Mouse (Mus musculus): ENCODE results near the gene Tmem170b.

The Tmem170b gene

DNA sequence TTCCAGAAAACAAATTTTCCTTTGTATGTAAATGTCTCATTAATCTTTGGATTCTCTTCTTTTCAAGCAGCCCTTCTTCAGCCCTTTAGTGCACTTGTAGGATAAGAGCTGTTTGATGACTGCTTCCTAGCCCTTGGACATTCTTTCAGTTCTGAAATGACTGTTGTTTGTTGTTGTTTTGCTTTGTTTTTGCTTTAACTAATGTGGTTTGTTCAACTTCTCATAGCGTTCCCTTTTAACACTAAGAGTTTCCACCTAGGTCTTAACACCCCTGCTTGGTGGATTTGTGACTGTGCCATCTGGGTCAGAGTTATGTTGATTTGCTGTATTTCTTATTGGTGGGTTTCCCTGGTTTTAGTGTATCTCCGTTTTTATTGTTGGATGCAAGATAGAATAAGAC, 8.8 kb downstream of the Tmem170b start:
- no peak for DNase-seq (ENCODE audit: low read depth, low spot score)

DNA sequence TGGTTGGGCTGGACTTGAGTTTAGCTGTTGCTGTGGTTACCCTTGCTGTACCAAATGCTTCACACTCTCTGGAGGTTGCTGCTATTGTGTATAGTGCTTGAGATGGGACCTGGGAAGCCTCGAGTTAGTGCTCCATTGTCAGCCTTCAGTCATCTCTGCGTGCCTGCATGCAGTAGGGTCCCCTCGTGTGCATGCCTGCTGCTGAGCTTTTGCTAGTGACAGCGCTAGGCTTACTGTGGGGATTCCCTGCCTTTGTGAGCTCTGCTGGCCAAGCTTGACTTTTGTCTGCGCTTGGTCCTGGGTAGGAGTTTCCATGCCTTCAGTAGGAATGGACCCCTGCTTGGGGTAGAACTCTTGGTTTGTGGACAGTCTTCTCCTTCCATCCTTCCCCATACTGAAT, 9.3 kb downstream of the Tmem170b start:
- no peak for DNase-seq (ENCODE audit: low read depth, low spot score)

DNA sequence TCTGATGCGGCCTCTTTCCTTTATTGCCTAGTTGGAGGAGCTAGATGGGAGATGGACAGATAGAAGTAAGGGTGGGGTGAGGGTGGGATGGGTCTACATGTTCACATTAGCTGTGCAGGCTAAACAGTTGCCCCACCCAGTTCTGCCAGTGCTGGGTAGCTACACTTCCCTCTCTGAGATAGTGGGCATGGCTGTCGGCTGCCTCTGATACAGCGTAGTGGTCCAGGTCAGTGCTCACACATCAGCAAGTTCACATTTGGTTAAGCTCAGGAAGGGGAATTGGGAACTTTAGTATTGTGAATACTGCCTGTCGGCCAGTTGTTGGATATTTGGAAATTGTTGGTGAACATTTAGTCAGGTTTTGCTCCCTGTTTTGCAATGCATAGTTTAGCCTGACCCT, 13.8 kb downstream of the Tmem170b start:
- no peak for DNase-seq (ENCODE audit: low read depth, low spot score)

DNA sequence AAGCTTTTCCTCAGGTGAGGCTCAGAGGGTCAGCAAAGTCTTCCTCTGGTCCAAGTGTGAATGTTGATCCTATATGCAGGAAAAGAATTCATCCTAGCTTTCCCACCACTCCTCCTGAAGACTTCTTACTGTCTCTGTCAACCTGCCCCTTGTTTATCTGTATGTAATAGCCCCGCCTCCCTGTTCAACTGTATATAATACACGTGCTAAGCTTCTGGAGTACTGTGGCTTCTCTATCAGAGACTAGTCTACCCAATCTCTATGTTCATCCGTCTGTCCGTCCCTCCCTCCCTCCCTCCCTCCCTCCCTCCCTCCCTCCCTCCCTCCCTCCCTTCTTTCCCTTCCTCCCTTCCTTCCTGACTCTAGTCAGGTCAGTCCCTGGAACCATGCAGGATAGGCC, 14.4 kb downstream of the Tmem170b start:
- no peak for DNase-seq (ENCODE audit: low read depth, low spot score)

DNA sequence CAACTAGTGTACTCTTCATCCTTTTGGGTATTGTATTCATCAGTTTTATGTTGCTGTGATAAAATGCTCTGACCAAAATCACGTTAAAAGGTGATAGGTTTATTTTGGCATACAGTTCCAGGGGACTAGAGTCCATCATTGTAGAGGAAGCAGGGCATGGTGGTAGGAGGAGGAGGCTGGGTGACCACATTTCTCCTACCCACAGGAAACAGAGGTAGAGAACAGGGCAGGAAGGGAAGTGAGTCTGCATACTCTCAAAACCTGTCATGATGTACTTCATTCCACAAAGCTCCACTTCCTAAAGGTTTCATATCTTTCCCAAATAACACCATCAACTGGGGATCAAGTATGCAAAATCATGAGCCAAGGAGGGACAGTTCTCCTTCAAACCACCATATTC, 18.4 kb downstream of the Tmem170b start:
- no peak for DNase-seq (ENCODE audit: low read depth, low spot score)

DNA sequence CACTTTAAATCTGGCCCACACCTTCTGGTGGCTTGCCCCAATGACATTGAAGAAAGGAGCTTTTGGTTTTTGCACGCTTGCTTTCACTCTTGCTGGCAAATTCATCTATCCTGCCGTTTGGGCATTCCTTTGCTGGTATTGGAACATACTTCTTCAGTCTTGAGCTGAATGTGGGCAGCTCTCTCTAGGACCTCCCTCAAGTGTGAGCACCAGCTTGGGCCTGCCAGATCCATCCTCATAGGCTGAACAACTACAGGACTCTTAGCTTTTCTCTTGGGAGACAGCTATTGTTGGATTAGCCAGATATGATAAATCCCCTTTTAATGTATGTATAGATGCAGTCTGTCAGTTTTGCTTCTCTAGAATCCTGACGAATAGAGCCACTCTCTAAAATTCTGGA, 19.5 kb downstream of the Tmem170b start:
- DNase-seq (ENCODE audit: low read depth, low spot score) = no peak

DNA sequence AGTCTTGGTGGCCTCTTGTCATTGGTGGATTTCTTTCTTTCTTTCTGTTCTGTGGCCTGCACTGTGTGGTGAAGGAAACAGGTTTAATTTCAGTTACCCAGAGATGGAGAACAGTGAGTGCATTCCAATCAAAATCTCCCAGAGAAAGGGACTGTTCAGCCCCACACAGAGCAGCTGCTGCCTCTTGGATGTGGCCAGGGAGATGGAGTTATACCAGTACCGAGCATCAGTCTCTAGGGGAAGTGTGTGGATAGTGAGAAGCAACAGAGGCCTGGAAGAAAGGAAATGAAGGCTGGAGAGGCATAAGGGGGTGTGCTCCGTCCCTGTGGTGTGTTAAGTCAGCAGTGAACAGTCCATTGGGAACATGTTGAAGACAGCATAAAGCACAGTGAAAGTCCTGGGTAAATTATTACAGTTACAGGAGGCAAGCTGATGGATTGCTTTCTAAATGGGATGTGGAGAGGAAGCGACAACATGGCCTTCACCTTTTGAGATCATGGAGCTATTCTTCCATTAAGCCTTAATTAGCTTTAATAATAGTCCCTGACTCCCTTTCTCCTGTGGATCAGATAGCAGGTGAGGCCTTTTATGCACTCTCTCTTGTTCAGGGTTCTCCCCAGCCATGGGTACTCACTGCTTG, 21.7 kb downstream of the Tmem170b start:
- no peak for DNase-seq (ENCODE audit: low read depth, low spot score)

DNA sequence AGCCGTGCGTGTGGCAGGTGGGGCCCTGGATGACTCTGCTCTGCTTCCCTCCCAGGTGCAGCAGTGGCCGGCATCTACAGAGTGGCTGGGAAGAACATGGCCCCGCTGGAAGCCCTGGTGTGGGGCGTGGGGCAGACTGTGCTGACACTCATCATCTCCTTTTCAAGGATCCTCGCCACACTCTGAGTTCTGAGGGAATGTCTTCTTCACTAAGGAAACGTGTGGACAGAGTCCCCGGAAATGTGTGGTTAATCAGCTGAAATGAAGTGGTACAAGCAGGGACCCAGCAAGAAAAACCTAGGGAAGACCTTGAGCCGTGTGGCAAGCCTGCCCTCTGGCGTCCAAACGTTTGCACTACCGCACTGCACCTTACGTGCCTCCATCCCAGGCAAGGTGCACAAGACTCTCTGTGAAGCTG, 28.7 kb downstream of the Tmem170b start:
- DNase-seq (ENCODE audit: low read depth, low spot score) = peak; percentile 88

DNA sequence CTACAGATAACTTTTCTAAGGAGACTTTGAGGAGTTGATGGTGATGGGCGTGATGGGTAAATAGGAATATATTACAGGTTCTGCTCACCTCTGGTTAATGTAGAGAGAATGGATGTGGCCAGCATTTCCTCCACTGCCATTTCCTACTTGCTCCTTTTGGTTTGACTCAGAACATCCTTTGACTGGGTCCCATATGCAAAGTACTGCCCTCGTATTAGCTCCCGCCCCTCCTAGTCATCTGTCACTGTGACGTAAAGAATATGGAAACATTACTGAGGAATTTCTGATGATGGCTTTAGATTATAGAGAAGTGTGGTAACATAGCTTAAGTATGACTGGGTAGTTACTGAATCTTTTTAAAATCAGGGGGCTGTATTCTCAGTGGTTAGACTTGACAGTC, 32.4 kb downstream of the Tmem170b start:
- no peak for DNase-seq (ENCODE audit: low read depth, low spot score)

DNA sequence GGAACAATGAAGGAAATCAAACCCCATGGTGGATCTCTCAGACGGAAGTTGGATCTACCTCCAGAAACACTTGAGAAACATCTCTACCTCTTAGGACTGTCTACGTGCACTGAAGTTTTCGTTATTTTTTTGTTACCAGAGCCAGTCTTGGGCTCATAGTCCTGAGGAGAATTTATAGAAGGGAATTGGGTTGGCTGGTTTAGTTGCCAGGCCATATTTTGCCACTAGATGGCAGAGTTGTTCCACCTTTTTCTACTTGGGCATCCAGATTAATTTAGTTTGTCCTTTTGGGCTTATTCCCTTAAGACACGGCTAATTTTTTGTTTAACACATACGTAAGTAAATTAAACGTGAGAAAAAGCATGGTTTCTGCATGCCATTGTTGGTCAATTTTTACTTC, 37.1 kb downstream of the Tmem170b start:
- DNase-seq (ENCODE audit: low read depth, low spot score) = peak; percentile 75

DNA sequence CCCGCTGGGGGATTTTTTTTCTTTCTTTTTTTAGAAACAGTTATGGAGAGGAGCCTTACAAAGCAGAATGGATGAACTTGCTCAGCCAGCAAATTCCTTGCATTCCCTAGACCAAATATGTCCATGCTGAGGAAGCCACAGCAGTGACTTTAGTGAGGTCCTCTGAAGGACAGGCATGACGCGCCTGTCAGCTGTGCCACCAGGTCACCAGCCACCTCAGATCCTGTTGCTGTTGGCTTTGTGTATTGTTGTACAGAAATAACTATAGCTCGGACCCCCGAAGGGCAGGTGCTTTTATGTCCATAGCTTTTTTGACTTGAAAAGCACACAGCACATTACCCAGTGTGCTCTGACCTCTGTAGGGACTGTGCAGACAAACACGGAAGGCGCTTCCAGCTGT, 38.1 kb downstream of the Tmem170b start:
- no peak for DNase-seq (ENCODE audit: low read depth, low spot score)

DNA sequence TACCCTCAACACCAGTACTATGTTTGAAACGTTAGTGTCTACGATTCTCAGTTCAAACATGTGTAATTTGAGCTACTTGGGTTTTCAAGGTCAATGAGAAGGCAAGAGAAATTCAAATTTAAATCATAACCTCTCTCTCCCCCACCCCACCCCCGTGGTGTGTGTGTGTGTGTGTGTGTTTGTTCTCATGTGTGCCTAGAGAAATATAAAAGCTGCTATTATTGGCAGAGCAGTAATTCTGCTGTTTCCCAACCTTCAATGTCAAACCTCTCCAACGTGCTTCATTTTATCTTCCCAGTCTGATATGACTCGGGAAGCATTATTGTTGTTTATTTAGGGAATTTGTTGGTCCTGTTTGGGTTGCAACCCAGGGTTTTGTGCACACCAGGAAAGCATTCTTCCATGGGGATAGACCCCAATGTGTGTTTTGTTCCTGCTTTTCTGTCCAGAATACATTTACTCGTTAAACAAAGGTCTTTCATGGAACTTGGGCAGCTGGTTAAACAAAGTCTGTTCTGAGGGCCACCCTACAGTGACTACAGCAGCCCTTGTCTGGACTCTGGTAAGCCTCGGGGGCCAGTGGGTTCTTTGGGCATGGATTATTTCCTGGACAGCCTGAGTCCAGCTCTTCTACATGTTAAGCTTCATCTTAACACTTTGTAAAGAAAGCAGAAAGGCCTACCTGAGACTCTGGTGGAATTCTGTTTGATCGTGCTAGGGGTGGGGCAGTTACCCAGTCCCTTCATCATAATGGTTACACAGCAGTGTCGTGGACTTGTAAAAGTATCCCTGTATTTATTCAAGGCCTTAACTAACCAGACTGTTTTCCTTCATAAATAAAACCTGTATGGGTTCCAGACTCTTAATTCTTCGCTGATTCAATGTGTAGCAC, 39.1 kb downstream of the Tmem170b start:
- DNase-seq (ENCODE audit: low read depth, low spot score) = peak; percentile 47

DNA sequence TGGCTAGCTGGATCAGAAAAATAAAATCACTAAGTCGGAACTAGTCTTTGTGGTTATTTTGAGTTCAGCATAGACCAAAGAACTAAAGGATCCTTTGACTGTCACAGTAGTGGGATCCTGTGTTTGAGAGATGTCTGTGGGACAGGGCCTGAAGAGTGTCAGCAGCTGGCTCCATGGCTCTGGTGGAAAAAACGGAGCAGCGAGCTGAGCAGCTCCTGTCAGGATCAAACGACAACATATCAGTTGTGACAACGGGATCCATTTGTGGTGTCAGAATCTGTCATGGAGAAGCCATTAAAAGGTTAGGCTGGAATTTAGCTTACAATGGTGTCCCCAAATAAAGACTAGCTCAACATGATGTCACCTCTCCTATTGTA, 39.8 kb downstream of the Tmem170b start:
- no peak for DNase-seq (ENCODE audit: low read depth, low spot score)

DNA sequence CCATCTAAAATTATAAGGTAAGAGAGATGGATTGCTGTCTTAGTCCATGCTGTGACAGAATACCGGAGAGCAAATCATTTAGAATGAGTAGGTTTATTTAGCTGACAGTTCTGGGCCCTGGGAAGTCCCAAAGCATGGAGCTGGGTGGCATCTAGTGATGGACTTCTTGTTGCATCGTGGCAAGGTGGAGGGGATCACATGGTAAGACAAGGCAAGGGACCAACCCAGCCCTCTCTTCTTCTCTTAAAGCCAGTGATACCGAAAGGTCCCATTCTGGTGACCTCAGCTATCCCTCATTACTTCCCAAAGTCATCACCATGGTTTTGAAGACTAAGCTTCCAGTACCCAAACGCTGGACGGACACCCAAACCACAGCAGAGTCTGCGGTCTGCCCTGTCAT, 42.3 kb downstream of the Tmem170b start:
- no peak for DNase-seq (ENCODE audit: low read depth, low spot score)

DNA sequence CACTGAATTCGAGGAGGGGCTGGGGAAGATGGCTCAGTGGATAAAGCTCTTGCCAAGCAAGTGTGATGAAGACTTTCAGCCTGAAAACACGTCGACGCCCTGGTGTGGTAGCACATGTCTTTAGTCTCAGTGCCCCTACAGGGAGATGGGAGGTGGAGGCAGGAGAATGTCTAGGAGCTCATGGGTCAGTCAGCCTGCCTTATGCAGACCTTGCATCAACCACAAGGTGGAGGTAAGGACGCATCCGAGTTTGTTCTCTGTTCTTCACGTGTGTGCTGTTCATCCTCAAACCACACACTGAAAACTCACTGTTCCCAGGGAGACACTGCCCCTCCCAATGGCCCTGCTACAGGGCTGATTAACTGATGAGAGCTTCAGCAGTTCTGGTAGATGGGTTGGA, 45.0 kb downstream of the Tmem170b start:
- no peak for DNase-seq (ENCODE audit: low read depth, low spot score)

DNA sequence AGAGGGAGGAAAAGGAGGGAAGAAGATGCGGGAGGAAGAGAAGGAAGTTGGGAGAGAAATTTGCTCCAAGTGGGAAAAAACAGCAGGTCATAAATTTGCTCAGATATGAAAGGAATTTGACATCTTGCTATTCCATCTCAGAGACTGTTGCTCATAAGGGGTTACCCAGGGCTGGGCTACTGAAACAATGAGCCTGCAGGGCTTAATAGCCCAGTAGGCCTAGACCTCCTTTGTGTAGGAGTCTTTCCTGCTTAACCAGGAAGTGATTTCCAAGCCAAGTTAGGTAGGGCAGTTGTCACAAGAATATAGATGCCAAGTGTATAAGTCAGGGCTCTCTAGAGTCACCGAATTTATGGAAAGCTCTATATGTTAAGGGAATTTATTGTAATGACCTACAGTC, 48.1 kb downstream of the Tmem170b start:
- no peak for DNase-seq (ENCODE audit: low read depth, low spot score)

DNA sequence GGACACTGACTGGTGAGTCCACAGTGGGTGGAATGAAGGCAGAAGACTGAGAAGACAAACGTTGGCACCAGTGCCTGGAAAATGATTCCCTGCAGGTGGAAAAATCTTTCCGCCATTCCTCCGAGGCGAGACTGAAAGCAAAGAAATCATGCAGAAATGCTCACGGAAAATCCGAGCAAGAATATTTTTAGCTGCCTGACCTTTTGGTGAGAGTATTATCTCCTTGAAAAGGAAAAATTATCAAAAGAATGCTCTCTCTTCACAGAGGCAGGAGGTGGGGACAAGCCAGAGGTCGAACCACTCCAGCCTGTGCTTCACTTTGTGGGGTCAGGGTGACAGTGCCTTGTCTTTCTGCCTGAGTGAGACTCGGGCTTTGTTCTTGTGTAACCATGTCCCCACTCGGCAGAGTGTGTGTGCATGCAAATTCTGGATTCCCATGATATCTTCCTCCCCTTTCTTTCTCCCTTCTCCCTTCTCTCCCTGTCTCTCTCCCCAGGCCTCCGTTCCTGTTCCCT, 49.9 kb downstream of the Tmem170b start:
- DNase-seq (ENCODE audit: low read depth, low spot score) = peak; percentile 13

DNA sequence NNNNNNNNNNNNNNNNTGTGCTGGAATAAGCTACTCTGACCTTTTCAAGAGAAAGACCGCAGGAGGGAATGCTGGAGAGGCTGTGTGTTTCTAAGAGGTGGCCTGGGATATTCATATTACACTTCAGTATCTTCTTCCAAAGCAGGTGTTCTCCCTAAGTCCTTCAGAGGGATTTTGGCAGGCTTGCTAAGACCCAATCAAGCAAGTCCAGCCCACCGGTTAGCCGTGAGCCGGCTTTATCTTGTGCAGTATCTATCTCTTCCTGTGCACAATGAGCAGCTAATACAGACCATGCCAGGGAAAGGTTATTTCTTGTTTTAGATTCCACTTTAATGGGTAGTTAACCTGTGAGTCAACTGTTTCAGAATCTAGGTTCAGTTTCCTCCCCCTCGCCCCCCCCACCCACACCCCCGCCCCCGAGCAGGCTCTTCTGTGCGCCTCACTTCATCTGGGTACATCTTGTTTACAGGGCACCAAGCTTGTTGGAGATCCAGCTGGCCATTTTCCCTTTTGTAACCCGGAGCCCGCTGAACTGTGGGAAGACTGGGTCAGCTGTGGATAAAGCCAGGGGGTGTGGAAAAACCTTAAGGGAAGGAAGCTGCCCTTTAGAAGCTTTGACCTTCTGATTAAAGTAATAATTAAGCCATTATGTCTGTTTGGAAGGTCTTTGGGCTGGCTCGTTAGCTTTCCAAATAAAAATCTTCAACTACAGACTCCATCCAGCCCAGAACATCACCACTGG, 54.5 kb downstream of the Tmem170b start:
- peak; percentile 60 for DNase-seq (ENCODE audit: low read depth, low spot score)

DNA sequence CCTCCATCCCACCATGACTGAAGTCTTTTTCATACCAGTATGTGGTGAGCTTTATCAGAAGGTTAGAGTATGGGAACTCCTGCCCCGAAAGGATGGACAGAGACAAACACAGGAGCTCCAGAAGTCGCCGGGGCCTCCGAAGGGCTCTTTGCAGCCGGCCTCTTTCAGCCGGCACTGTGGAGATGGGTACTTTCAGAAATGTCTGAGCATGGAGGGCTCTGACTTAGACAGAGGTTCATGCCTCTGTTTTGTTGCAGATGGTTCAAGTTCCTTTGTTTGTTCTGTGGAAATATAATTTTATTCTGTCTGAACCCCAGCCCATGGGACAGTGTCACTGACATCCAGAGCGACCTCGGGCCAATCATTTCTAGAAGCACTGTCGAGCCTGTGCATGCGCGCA, 55.4 kb downstream of the Tmem170b start:
- no peak for DNase-seq (ENCODE audit: low read depth, low spot score)

DNA sequence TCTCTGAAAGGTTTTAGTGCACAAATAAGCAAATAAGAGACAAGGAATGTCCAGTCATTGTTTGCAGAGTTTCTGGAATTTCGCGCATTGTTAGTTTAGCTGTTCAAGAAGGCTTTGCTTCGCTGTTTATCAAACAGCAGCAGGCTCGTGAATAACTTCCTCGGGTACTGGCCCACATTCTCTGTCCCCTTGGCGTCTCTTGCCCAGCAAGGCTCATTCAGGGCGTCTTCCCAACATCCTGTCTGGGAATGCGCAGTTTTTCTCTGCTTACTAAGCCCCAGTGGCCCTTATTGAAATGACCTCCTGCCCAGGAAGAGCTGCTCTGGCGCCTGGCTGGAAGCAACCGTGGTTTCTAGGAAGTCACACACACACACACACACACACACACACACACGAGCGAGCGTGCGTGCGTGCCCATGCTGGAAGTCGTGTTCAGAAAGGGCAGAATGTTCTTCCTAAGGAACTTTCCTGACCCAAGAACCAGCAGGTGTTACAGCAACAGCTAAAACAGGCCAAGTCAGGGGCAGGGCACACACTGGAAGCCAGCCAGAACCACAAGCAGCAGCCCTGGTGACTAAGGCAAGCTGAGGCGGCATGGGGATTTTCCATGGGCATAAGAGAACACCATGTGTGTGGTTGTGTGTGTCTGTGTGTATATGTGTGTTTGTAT, 56.8 kb downstream of the Tmem170b start:
- DNase-seq (ENCODE audit: low read depth, low spot score) = peak; percentile 47

DNA sequence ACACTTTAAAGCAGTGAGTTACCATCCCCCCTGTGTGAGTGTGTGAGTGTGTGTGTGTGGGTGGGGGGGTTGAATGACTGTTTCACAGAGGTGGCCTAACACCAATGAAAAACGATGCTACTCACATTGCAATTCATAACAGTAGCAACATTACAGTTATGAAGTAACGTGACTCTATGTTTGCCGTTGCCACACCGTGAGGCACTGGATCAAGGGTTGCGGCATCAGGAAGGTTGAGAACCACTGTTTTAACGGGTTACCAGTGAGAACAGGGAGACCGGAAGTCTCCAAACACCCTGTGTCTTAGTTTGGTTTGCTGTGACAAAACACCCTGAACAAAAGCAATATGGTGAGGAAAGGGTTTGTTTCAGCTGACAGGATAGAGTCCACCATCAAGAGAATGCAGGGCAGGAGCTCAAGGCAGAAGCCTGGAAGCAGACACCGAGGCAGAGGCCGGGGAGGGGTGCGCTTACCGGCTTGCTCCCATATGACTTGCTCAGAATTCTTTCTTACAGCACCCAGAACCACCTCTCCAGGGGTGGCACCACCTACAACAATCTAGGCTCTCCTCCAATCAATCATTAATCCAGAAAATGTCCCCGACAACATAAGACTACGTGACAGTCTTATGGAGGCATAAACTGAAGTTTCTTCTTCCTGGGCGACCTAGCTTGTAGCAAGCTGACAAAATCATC, 57.9 kb downstream of the Tmem170b start:
- DNase-seq (ENCODE audit: low read depth, low spot score) = no peak
